Mouse (Mus musculus): Measurements from ENCODE around the gene Gtf3c2.
"Not testable (repeated sequence)": the region's sequence is repeated elsewhere in the genome, so short reads cannot be mapped to it uniquely, and the experiment has no call there.

Gene Gtf3c2

DNA sequence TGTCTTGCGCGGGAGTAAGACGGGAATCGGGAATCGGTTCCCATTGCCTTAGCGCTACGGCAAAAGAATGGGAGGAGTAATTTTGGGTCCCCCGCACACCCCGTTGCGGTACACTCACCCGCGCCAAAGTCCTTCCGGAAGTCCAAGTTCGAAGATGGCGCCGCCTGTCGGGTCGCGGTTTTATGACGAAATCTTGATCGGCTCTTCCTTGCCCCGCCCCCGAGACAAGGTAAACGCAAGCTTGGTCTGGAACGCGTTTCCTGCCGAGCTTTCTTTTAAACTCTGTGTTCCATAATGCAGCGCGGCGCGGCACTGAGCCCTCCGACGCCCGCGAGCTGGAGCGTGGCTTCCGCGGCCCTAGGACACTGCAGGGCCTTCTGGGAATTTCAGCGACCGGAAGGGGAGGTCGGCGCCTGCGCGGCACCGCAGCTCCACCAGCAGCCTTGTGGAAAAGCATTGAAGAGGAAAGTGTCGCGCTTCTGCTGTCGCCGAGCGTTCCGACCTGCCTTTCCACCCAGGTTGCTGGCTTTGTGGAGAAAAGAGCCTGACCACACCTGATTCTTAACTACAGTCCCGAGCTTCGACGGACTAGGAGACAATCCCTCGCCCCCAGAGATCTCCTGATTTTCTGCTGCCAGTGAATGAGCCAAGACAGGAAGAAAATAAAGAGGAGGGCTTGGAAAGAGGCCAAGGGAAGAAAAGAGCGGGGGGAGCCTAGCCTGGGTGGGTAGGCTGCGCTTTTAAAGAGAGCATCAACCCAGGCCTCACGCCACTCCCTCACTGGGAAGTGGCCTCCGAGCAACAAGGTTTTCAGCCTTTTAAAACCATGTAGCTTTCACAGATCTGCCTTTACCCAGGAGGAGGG is at the start of gene Gtf3c2, which contains the start of gene Gm29609:
Gene Gtf3c2 (minus strand): TSS at position 379 of the 865 bp plus-strand sequence.
Gene Gm29609 (minus strand): TSS at position 146 of the 865 bp plus-strand sequence.
- DNase-seq (ENCODE audit: low read depth, low spot score) = peak; percentile 94

GRCm38 (mm10) chr5:31226641-31227040 is 46.7 kb upstream of the Gtf3c2 start:
- DNase-seq (ENCODE audit: low read depth, low spot score) = no peak

DNA sequence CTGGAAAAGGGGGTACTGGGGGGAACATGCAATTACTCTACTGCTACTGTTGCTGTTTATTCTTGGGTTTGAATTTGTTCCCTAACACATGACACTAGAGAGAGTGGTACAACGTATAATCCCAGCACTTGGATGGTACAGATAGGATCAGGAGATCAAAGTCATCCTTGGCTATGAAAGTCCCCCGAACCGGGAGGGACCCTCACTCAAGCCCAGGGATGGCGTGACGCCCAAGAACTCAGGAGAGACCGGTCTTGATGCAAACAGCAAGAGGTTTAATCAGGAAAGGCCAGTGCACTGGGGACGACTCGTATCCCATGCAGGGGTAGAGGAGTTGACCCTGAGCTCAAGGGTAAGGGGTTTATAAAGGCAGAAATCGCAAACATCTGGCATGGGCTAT is 42.8 kb upstream of the Gtf3c2 start:
- DNase-seq (ENCODE audit: low read depth, low spot score) = no peak

DNA sequence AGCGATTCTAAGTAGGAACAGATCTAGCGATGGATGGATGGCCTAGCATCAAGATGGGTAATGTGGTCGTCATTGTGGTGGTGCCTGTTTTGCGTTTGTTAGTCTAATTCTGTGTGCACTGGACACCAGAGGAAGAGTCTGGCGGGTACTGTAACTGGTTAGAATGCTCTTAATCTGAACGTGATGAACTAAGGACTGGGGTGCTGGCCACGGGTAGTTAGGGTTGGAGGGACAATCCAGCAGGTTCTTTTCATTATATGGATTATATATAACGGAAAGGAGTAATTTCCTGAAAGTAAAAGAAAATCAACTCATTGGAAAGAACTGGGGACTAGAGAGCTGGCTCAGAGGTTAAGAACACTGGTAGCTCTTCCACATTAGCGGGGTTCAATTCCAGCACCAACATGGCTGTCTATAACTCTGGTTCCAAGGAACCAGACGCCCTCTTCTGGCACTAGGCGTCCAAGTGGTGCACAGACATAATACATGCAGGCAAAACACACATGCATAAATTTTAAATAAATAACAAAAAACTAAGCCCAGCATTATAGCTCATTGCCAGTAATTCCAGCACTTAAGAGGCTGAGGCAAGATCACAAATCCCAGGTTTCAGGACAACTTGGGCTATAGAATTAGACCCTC is 41.5 kb upstream of the Gtf3c2 start:
- DNase-seq (ENCODE audit: low read depth, low spot score) = no peak

DNA sequence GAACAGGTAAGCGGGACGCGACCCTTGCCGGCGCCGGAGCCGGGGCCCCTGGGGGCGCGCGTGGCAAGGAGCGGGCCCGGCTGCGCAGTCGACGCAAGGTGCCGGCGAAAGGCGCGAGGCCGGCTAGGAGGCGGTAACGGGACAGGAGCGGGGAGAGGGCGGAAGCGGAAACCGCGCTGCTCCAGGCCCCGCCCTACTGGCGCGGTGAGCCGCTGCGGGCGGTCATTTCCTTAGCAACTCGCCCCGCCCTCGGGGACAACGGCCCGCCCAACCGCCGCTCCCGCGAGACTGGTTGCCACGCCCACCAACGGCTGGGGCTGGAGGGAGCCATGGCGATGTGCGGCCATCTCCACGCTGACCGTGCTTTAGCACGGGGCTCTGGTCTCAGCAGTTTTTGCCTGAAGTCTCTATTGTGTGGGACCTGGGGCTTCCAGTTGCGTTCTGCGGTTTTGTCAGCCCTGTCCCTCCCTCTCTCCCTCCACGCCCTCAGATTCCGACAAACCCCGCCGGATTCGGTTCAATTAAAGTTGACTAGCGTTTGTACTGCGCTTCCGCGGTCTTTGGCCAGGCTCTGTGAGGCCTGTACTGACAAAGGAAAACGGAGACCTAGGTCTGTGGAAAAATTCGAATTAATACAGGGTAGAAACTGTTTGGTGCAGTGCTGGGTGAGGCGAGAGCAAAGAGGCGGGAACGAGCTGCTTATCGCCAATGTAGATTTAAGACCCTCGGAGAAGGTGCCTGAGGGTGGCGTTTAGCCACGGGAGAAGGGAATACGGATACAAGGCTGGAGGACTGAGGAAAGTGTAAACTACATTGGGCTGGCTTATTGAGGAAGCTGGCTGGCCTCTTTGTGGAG is 40.7 kb upstream of the Gtf3c2 start, which contains the start of gene Ppm1g:
Gene Ppm1g (minus strand): TSS at position 240 of the 856 bp plus-strand sequence.
- peak; percentile 91 for DNase-seq (ENCODE audit: low read depth, low spot score)

DNA sequence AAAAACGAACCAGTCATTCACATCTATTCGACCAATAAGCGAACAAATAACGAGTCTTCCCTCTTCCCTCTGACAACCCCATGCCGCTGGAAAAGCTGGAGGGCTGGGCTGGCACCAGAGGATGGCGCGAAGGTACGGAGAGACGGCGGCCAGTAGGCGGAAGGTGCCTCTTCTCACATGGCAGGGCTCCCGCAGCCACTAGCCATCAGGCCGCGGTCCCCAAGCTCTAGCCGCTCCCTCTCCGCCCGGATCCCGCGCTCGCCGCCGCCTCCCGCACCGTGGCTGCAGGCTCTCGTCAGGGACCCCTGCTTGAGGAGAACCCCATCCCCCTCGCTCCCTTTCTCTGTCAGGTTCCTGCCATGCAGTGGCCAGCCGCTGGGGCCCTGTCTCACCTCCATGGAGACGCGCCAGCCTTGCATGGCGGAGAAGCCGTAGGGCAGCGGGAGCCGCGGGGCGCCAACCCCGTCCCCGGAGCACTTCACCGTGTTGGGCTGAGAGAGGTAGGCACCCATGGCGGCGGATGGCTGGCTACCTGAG is 40.0 kb upstream of the Gtf3c2 start:
- DNase-seq (ENCODE audit: low read depth, low spot score) = no peak

DNA sequence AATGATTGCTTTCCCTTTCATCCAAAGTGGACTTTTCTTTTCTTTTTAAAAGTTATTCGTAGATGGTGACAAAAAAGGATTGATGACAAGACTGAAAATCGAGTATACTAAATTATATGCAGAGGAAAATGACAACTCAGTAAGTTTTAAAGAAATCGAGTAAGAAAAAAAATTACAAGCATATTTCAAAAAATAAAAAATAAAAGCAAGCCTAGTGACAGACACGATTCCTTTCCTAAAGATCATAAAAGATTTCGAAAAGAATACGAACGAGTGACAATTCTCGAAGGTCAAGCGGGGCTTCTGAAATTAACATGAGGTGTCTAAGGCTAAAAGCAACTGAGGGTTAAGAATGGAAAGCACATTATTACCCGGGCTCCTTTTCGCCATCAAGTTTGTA is 39.5 kb upstream of the Gtf3c2 start:
- no peak for DNase-seq (ENCODE audit: low read depth, low spot score)

DNA sequence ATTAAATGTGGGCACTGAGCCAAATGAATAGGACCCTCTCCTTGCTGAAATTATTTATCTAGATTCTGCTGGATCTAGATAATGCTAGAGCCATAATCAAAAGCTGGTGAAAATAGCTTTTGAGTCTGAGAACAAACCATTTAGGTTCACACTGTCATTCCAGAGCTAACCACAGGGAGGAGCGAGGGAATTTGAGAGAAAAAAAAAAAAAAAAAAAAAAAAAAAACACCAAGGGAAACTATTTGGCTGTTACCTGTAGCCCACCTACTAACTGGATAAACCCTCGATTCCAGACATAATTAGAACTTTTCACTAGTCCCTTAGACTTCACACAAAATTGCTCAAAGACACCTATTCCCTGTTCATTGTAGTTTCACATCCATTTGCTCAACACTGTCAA is 39.1 kb upstream of the Gtf3c2 start:
- no peak for DNase-seq (ENCODE audit: low read depth, low spot score)

DNA sequence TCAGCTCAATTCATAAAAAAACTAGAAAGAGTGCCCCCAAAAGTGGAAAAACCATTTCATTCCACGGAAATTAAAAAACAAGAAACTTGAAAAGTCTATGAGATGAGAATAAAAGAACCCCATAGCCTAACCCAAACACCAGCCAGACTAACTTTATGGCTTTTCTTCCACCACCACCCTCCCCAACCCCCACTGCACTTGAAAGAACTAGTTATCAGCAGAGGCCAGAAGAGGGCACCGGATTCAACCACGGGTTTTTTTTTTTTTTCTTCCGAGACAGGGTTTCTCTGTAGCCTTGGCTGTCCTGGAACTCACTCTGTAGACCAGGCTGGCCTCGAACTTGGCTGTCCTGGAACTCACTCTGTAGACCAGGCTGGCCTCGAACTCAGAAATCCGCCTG is 38.4 kb upstream of the Gtf3c2 start:
- no peak for DNase-seq (ENCODE audit: low read depth, low spot score)

DNA sequence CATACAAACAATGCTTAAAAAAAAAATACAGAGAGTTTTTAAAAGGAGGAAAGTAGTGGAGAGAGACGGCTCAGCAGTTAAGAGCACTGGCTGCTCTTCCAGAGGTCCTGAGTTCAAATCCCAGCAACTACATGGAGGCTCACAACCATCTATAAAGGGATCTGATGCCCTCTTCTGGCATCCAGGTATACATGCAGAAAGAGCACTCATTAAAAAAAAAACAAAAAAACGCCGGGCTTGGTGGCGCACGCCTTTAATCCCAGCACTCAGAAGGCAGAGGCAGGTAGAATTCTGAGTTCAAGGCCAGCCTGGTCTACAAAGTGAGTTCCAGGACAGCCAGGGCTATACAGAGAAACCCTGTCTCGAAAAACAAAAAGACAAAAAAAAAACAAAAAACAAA is 36.6 kb upstream of the Gtf3c2 start:
- not testable (repeated sequence) for DNase-seq (ENCODE audit: low read depth, low spot score)

GRCm38 (mm10) chr5:31204421-31204820 is 24.5 kb upstream of the Gtf3c2 start:
- DNase-seq (ENCODE audit: low read depth, low spot score) = no peak

GRCm38 (mm10) chr5:31203866-31204265 is 23.9 kb upstream of the Gtf3c2 start:
- DNase-seq (ENCODE audit: low read depth, low spot score) = no peak

- DNase-seq (ENCODE audit: low read depth, low spot score) = no peak
These were observed 23.0 kb upstream of the Gtf3c2 start for GRCm38 (mm10) chr5:31202933-31203332.

DNA sequence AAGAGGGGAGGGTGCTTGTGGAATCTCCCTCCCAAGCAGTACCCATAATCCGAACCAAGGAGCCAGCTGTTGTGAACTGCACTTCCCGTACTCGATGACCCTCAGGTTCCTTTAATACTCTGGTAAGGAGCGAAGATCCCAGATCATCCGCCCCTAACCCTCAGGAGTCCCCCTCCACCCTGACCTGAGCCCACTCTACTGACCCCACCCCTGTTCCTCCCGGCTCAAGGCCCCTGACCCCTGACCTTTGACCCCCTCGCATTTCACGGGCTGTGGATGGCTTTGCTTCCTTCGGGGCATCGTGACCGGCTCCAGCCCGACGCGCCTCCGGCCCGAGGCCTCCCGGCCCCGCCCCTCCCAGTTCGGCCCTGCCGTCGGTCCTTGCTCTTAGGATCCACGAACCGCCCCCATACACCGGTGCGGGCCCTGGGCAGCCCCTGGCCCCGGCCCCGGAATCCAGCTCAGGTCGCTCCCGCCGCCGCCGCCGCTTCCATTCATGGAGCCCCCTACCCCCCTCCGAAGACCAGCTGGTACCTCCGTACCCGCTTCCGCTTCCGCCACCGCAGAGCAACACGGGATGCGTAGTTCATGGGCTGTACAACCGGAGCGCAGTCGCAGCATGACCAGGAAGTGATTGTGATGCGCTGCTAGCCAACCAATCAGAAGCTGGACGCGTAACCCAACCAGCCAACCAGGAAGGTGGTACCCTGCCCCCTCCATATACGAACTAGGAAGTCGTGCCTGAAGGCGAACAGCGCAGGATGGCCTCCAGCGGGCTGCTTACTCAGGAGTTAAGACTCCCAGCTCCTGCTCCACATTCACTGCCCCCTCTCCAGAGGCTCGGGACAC is 22.0 kb upstream of the Gtf3c2 start, which contains the start of gene Zfp513:
Gene Zfp513 (minus strand): TSS at position 562 of the 849 bp plus-strand sequence.
- peak; percentile 99 for DNase-seq (ENCODE audit: low read depth, low spot score)

GRCm38 (mm10) chr5:31201042-31201741 is 21.2 kb upstream of the Gtf3c2 start:
- DNase-seq (ENCODE audit: low read depth, low spot score) = no peak

DNA sequence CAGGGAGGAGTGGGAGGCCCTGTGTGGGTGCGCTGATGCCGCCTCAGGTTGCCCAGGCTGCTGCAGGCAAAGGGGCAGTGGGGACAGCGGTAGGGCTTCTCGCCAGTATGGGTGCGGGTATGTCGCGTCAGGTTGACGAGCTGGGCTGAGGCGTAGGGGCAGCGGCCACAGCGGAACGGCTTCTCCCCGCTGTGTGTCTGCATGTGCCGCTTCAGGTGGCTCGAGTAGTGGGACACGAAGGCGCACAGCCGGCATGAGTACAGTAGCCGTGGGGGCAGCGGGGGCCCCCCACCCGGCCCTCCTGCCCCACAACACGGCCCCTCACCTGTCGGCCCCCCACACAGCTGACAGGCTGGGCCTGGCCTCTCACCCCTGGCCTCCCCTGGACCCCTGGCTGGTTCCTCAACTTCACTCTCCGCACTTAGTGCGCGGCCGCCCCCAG is 20.4 kb upstream of the Gtf3c2 start:
- DNase-seq (ENCODE audit: low read depth, low spot score) = no peak

DNA sequence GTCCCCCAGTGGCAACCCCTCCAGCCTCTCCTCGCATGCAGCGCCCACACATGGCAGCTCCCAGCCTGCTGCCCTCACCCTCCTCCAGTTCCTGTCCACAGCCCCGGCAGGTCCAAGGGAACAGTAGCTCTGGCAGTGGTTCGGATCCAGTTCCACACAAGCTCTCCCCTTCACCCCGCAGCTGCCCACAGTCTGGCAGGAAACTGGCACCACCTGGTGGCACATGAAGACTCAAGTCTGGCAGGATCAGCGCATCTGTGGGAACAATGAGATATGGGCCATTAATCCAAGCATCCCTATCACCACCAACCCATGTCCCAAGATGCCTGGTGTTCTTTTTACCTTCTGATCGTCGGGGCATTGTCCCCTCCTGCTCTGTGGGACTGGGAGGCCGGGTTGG is 19.9 kb upstream of the Gtf3c2 start:
- DNase-seq (ENCODE audit: low read depth, low spot score) = no peak

- DNase-seq (ENCODE audit: low read depth, low spot score) = no peak
These were observed 19.5 kb upstream of the Gtf3c2 start for GRCm38 (mm10) chr5:31199321-31199892.

DNA sequence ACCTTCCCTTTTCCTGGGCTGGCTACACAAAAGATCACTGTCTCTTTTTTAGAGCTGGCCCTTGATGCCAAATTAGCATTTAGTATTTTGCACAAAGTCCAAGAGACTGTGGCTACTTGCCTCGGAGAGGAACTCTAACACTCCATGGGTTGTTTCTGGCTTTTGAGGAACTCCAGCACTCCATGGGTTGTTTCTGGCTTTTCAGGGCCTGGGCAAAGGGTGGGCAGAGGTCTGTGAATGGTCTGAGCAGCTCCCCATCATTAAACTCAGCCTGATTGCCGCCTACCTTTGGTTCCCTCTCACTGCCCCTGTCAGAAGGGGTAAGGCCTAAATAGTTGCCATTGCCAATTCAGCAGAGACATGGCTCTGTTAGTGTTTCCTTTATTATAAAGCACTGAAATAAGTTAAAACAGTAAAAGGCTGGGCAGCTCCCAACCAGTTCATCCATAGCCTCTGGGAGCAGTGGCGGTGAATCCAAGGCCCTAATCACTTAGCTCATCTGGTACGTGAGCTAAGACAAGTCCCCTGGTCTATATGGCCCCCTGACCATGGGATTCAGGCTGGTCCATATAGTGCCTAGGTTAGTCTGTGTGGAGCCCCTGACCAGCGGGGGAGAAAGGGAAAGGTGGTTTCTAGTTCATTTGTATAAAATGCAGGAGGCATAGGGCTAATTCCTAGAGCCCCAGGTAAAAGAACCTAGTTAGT is 18.8 kb upstream of the Gtf3c2 start:
- DNase-seq (ENCODE audit: low read depth, low spot score) = no peak
